Mouse (Mus musculus) embryonic facial prominence, embryonic 15.5 days (tissue): ENCODE results near the gene Fndc10. TPM values are rescaled to one million over a fixed set of nuclear protein-coding genes. Genes with fewer than 3 reads are reported as not detected.
"Not testable (repeated sequence)": the region's sequence is repeated elsewhere in the genome, so short reads cannot be mapped to it uniquely, and the experiment has no call there.

Experiments
- ATAC-seq: fragments of 200-750 bp; cut with Nextera tagmentation; 2 replicates; pipeline ENCODE4 v1.8.0; 2017; ENCODE audit warnings: low read depth, moderate TSS enrichment; ENCODE audit not compliant: insufficient number of reproducible peaks, low FRiP score, low TSS enrichment
- H3K27ac ChIP-seq: fragments of 300-500 bp; sonication (generic); replicated peaks from 2 replicates; pipeline ENCODE4 v1.5.1; 2015; ENCODE audit warnings: mild to moderate bottlenecking, inconsistent platforms
- H3K27me3 ChIP-seq: fragments of 300-500 bp; sonication (generic); 2 replicates; pipeline ENCODE4 v1.6.1; 2015; ENCODE audit warnings: inconsistent platforms
- H3K36me3 ChIP-seq: fragments of 300-500 bp; sonication (generic); 2 replicates; pipeline ENCODE4 v1.6.1; 2015; ENCODE audit warnings: mild to moderate bottlenecking, inconsistent platforms
- H3K4me1 ChIP-seq: fragments of 300-500 bp; sonication (generic); 2 replicates; pipeline ENCODE4 v1.6.1; 2015; ENCODE audit warnings: inconsistent platforms
- H3K4me2 ChIP-seq: fragments of 300-500 bp; sonication (generic); replicated peaks from 2 replicates; pipeline ENCODE4 v1.6.1; 2015; ENCODE audit warnings: mild to moderate bottlenecking, inconsistent platforms
- H3K4me3 ChIP-seq: fragments of 300-500 bp; sonication (generic); replicated peaks from 2 replicates; pipeline ENCODE4 v1.5.1; 2015; ENCODE audit warnings: mild to moderate bottlenecking, inconsistent platforms
- H3K9ac ChIP-seq: fragments of 300-500 bp; sonication (generic); 2 replicates; pipeline ENCODE4 v1.6.1; 2015; ENCODE audit warnings: inconsistent platforms
- H3K9me3 ChIP-seq: fragments of 300-500 bp; sonication (generic); replicated peaks from 2 replicates; pipeline ENCODE4 v1.6.1; 2016; ENCODE audit warnings: inconsistent platforms
- WGBS: fragments of 180-500 bp; shearing (Covaris S2); methylation state at CpG from one replicate; pipeline ENCODE4 v1.1.7; 2015; 5-methylcytosine and 5-hydroxymethylcytosine counted together
- polyA plus RNA-seq: library from polyadenylated mRNA; unstranded; fragments of >200 nt; fragmentation: Nextera tagmentation; extraction: Ambion mirVana; gene quantifications from 2 replicates; pipeline ENCODE4 v1.2.1, GENCODE M21; 2015

The Fndc10 gene
- polyA plus RNA-seq, 1 experiment from 2014 or later = 13.5 TPM

DNA sequence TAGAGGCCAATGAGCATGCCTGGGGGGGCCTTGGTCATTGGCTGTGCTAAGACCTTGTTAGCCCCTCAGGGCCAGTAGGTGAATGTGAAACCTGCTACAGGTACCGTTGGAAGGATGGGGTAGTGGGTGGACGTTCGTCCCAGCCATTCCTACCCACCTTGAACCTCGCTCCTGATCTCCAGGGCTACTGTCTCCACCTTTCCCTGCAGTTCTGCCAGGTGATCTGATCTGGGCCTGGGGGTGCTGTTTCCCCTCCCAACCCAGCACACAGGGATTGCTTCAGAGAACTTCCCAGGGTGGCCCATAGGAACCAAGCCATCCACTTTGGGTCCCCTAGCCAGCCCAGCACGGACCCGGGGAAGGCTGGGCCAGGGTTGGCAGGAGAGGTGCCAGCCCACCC is 45.0 kb downstream of the Fndc10 start:
- peaks cover 21% of the 10 kb centered on the region for H3K4me1 ChIP-seq
- no peak overlapping the region for H3K27ac ChIP-seq
- H3K36me3 ChIP-seq = peaks cover 53% of the 10 kb centered on the region
- 82% methylated on average over 6 of the region's 6 CpGs for WGBS
- no peaks in the 10 kb centered on the region for H3K9me3 ChIP-seq
- no peak overlapping the region for H3K4me2 ChIP-seq
- H3K9ac ChIP-seq = no peak overlapping the region
- H3K4me3 ChIP-seq = no peak overlapping the region
- H3K27me3 ChIP-seq = no peaks in the 10 kb centered on the region
- no peak for ATAC-seq

DNA sequence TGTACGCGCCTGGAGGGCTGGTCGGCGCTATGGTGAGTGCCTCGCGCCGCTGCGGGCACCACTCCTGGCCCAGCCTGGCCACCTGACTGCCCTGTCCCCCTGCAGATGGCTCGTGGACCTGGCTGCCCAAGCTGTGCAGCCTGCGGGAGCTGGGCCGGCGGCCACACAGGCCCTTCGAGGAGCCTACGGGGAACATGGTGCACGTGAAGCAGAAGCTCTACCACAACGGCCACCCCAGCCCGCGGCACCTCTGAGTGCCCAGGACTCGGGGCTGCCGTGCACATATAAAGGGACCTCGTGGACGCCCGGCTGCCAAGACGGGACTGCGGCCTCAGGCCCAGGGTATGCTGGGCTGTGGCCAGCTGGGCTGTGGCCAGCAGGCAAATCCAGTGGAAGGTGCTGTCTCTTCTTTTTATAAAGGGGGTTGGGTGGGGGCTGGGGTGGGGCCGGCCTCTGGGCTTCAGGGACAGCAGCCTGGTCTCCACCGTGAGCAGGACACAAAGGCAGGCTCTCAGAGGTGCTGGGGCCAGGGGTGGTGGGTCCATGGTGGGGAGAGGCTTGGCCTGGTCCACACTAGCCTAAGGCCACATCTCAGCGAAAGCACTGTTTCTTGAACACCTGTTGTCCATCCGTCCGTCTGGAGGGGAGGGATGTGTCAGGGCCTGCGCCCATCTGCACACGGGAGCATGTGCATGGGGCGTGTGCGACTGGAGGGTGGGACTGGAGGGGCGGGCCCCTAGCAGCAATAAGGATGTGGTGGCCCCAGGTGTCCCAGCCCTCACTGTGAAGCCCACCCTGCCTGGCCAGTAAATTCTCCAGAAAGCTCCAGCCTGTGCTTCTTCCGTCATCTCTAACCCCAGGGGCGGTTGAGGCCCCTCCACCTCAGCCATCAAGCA is 45.8 kb downstream of the Fndc10 start:
- no peak for ATAC-seq
- no peaks in the 10 kb centered on the region for H3K9me3 ChIP-seq
- H3K4me2 ChIP-seq = no peak overlapping the region
- no peak overlapping the region for H3K9ac ChIP-seq
- H3K27me3 ChIP-seq = no peaks in the 10 kb centered on the region
- peaks cover 61% of the 10 kb centered on the region for H3K36me3 ChIP-seq
- 80% methylated on average over 37 of the region's 37 CpGs for WGBS
- H3K4me1 ChIP-seq = peaks cover 20% of the 10 kb centered on the region
- no peak overlapping the region for H3K4me3 ChIP-seq
- H3K27ac ChIP-seq = no peak overlapping the region

DNA sequence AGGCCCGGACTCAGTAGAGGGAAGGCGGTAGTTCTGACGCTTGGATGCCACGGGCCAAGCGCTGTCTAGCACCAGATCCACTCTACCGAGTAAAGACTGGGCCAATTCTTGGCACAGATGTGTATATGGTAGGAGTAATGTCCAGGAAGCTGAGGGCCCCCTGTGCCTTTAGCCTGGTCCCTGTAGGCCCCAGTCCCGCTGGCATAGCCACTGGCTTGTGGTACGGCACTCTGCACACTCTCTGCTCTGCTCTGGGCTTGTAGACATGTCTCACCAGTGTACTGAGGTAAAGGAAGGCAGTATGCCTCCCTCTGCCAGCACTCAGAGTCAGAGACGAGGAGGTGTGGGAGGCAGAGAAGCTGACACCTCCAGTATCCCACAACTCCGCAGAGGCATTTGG is 46.5 kb downstream of the Fndc10 start:
- ATAC-seq, H3K9ac ChIP-seq, H3K9me3 ChIP-seq, H3K4me2 ChIP-seq, H3K27ac ChIP-seq, H3K27me3 ChIP-seq, H3K4me3 ChIP-seq: not testable (repeated sequence)
- WGBS = 86% methylated on average over 10 of the region's 10 CpGs
- Histone ChIP-seq H3K36me3 (peaks cover 67% of the 10 kb centered on the region), H3K4me1 (peaks cover 15% of the 10 kb centered on the region)

DNA sequence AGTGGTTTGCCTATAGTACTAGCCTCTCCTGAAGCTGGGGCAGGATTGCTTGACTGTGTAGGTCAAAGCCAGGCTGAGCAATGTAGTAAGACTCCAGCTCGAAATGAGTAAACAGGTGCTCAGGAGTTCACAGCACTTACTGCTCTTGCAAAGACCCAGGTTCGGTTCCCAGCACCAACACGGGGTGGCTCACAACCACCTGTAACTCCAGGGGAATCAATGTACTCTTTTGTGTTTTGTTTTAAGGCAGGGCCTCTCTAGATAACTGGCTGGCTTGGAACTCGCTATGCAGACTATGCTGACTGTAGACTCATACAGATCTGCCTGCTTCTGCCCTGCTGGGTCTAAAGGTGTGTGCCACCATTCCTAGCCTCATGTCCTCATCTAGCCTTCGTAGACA is 48.5 kb downstream of the Fndc10 start:
- H3K36me3 ChIP-seq = peaks cover 72% of the 10 kb centered on the region
- H3K4me2 ChIP-seq = no peak overlapping the region
- 90% methylated on average over 5 of the region's 5 CpGs for WGBS
- peaks cover 5% of the 10 kb centered on the region; the same call in 1 of the 2 replicates for H3K4me1 ChIP-seq
- H3K9me3 ChIP-seq = no peaks in the 10 kb centered on the region
- ATAC-seq = no peak
- no peak overlapping the region for H3K4me3 ChIP-seq
- no peak overlapping the region for H3K9ac ChIP-seq
- no peaks in the 10 kb centered on the region for H3K27me3 ChIP-seq
- H3K27ac ChIP-seq = no peak overlapping the region

DNA sequence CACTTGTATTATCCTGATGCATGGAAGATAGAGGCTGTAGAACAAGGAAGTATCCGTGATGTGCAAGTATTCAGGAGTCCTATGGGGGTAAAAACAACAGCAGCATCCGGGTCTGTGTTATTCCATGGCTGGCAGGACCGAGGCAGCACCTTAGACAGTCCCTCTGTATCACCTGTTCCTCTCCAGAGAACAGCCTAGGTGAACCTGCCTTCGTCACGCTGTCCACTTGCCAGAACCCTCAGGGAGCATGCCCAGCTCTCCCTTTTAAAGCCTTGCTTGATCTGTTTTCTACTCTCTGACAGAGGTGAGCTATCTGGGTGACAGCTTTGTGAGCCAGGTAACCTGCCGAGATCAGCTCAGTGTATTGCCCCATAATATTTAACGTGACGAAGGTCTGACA is 50.3 kb downstream of the Fndc10 start:
- peaks cover 90% of the 10 kb centered on the region for H3K36me3 ChIP-seq
- H3K4me3 ChIP-seq = no peak overlapping the region
- no peaks in the 10 kb centered on the region for H3K4me1 ChIP-seq
- 93% methylated on average over 8 of the region's 8 CpGs for WGBS
- H3K4me2 ChIP-seq = no peak overlapping the region
- H3K27me3 ChIP-seq = no peaks in the 10 kb centered on the region
- no peak for ATAC-seq
- no peak overlapping the region for H3K9ac ChIP-seq
- H3K27ac ChIP-seq = no peak overlapping the region
- no peaks in the 10 kb centered on the region for H3K9me3 ChIP-seq

DNA sequence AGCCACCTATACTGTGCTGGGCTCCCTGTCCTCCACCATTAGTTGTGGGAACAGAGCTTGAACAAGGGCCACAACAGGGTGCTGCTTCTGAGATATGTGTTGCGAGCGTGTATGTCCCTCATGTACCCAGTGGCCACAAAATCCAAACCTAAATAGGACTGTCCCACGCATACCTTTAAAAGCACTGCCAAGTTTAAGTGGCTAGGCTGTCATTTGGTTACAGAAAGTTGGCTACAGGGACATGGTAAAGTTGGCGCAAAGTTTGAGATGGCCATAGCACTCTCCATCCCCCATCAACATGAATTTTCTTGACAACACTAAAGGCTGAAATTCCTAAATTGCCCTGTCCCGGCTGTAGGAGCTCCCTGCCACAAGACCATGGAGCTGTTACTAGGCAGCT is 51.0 kb downstream of the Fndc10 start:
- H3K4me1 ChIP-seq = no peaks in the 10 kb centered on the region
- no peaks in the 10 kb centered on the region for H3K9me3 ChIP-seq
- peaks cover 95% of the 10 kb centered on the region for H3K36me3 ChIP-seq
- 94% methylated on average over 5 of the region's 5 CpGs for WGBS
- H3K4me3 ChIP-seq = no peak overlapping the region
- no peak for ATAC-seq
- H3K4me2 ChIP-seq = no peak overlapping the region
- no peaks in the 10 kb centered on the region for H3K27me3 ChIP-seq
- H3K9ac ChIP-seq = no peak overlapping the region
- H3K27ac ChIP-seq = no peak overlapping the region

Other genes starting within 250 kb of the Fndc10 start
- 1.2 and 1.3 TPM in 2 replicates for gene Tmem52, start 225.2 kb upstream of the Fndc10 start, polyA plus RNA-seq
- 445 and 456 TPM in 2 replicates for gene Gnb1, start 203.0 kb upstream of the Fndc10 start, polyA plus RNA-seq
- gene Nadk, start 132.0 kb upstream of the Fndc10 start, polyA plus RNA-seq = 83.0 and 88.5 TPM in 2 replicates
- gene Slc35e2, start 92.9 kb upstream of the Fndc10 start, polyA plus RNA-seq = 7.7 and 9.3 TPM in 2 replicates
- gene Cdk11b, start 69.5 kb upstream of the Fndc10 start, polyA plus RNA-seq = 62.1 and 65.6 TPM in 2 replicates
- not detected in 2 replicates for gene Gm10563, start 48.9 kb upstream of the Fndc10 start, polyA plus RNA-seq
- gene Mmp23, start 41.0 kb upstream of the Fndc10 start, polyA plus RNA-seq = 38.5 and 39.0 TPM in 2 replicates
- 36.3 and 36.8 TPM in 2 replicates for gene Mib2, start 25.1 kb upstream of the Fndc10 start, polyA plus RNA-seq
- gene Ssu72, start 10.5 kb downstream of the Fndc10 start, polyA plus RNA-seq = 135 and 140 TPM in 2 replicates
- 1.6 and 2.2 TPM in 2 replicates for gene Tmem240, start 40.5 kb downstream of the Fndc10 start, polyA plus RNA-seq
- 84.9 and 89.9 TPM in 2 replicates for gene Atad3a, start 66.8 kb downstream of the Fndc10 start, polyA plus RNA-seq
- 14.2 and 17.4 TPM in 2 replicates for gene Vwa1, start 80.4 kb downstream of the Fndc10 start, polyA plus RNA-seq
- gene Tmem88b, start 91.5 kb downstream of the Fndc10 start, polyA plus RNA-seq = 0.76 and 1.2 TPM in 2 replicates
- 0.29 and 0.71 TPM in 2 replicates for gene Ankrd65, start 96.1 kb downstream of the Fndc10 start, polyA plus RNA-seq
- gene Mrpl20, start 108.5 kb downstream of the Fndc10 start, polyA plus RNA-seq = 175 and 191 TPM in 2 replicates
- 198 and 206 TPM in 2 replicates for gene Ccnl2, start 118.1 kb downstream of the Fndc10 start, polyA plus RNA-seq
- 142 TPM in 2 replicates for gene Aurkaip1, start 136.9 kb downstream of the Fndc10 start, polyA plus RNA-seq
- gene Mxra8, start 145.3 kb downstream of the Fndc10 start, polyA plus RNA-seq = 137 and 141 TPM in 2 replicates
- 10.0 and 12.2 TPM in 2 replicates for gene Dvl1, start 153.1 kb downstream of the Fndc10 start, polyA plus RNA-seq
- gene Tas1r3, start 169.0 kb downstream of the Fndc10 start, polyA plus RNA-seq = 0.48 and 0.56 TPM in 2 replicates
- gene Cptp, start 175.1 kb downstream of the Fndc10 start, polyA plus RNA-seq = 18.0 and 20.1 TPM in 2 replicates
- gene Ints11, start 175.2 kb downstream of the Fndc10 start, polyA plus RNA-seq = 71.7 and 73.1 TPM in 2 replicates
- gene Pusl1, start 197.4 kb downstream of the Fndc10 start, polyA plus RNA-seq = 62.6 and 63.6 TPM in 2 replicates
- gene Acap3, start 197.5 kb downstream of the Fndc10 start, polyA plus RNA-seq = 25.1 and 26.2 TPM in 2 replicates
- 108 and 109 TPM in 2 replicates for gene Ube2j2, start 249.5 kb downstream of the Fndc10 start, polyA plus RNA-seq